In genomic region chr7:75440241-75440640, GRCm38 (mm10) we compare ENCODE assay signal across 27 mouse cellular contexts.
"Had no signal": no experiment of that assay in that cellular context is flagged by ENCODE, and none has a peak within 500 bp of the region (broad histone marks: within the 10 kb centered on the region; RNA-seq: fewer than 3 reads in every experiment).

No protein-coding gene starts in this region.

- DNase-seq: gastrocnemius, adult 2 months; gastrocnemius, postnatal 10 days; gastrocnemius, postnatal 25 days; heart, adult 2 months; heart, postnatal 4 days; kidney, adult 8-10 months; kidney, postnatal 25 days; kidney, postnatal 4 days; liver; liver, embryonic 13.5 days had no signal

- H3K4me3 ChIP-seq: gastrocnemius, adult 2 months; heart, adult 2 months; heart, embryonic 13.5 days; heart, embryonic 15.5 days; hindbrain, embryonic 10.5 days; hindbrain, embryonic 12.5 days; kidney, embryonic 15.5 days; layer of hippocampus, adult 2 months; left cerebral cortex, adult 2 months; limb, embryonic 10.5 days; limb, embryonic 12.5 days; liver, embryonic 13.5 days; liver, embryonic 15.5 days had no signal

- H3K4me1 ChIP-seq: heart, embryonic 13.5 days; heart, embryonic 15.5 days; liver, embryonic 13.5 days; liver, embryonic 15.5 days had no signal

- H3K27me3 ChIP-seq: heart, embryonic 13.5 days; heart, embryonic 15.5 days; hindbrain, embryonic 12.5 days; kidney, embryonic 15.5 days; limb, embryonic 12.5 days; liver, embryonic 13.5 days; liver, embryonic 15.5 days had no signal

- H3K36me3 ChIP-seq: heart, embryonic 13.5 days; heart, embryonic 15.5 days; hindbrain, embryonic 10.5 days; hindbrain, embryonic 12.5 days; kidney, embryonic 15.5 days; limb, embryonic 10.5 days; limb, embryonic 12.5 days; liver, embryonic 13.5 days; liver, embryonic 15.5 days had no signal

- H3K4me2 ChIP-seq: heart, embryonic 11.5 days; heart, embryonic 13.5 days; heart, embryonic 15.5 days; hindbrain, embryonic 12.5 days; hindbrain, embryonic 14.5 days; kidney, embryonic 15.5 days; limb, embryonic 12.5 days; liver, embryonic 11.5 days; liver, embryonic 13.5 days; liver, embryonic 15.5 days had no signal

- ATAC-seq: hindbrain, embryonic 16.5 days; inflammation-experienced regulatory T-cells, adult 6 months; intestine, postnatal 0 days had no signal

- H3K9me3 ChIP-seq: heart, embryonic 13.5 days; heart, embryonic 15.5 days; hindbrain, embryonic 12.5 days; kidney, embryonic 15.5 days; limb, embryonic 10.5 days; liver, embryonic 13.5 days; liver, embryonic 15.5 days had no signal

- H3K9ac ChIP-seq: heart, embryonic 13.5 days; heart, embryonic 15.5 days; hindbrain, embryonic 12.5 days; hindbrain, embryonic 14.5 days; kidney, embryonic 15.5 days; limb, embryonic 12.5 days; liver, embryonic 13.5 days; liver, embryonic 15.5 days had no signal

- H3K27ac ChIP-seq: gastrocnemius, adult 2 months; heart, adult 2 months; heart, embryonic 13.5 days; heart, embryonic 15.5 days; hindbrain, embryonic 10.5 days; hindbrain, embryonic 12.5 days; hindbrain, embryonic 14.5 days; kidney, embryonic 15.5 days; kidney, postnatal 0 days; layer of hippocampus, adult 2 months; left cerebral cortex, adult 2 months; limb, embryonic 10.5 days; limb, embryonic 12.5 days; liver, embryonic 13.5 days; liver, embryonic 15.5 days had no signal
